Mouse (Mus musculus) granulocyte monocyte progenitor cell, adult 5-6 weeks (primary cell): ENCODE results near the gene Slit3. TPM values are rescaled to one million over a fixed set of nuclear protein-coding genes. Genes with fewer than 3 reads are reported as not detected.

Source experiments
- ATAC-seq: replicated peaks from 2 replicates; pipeline ENCODE4 v1.8.0; 2016; ENCODE audit warnings: mild to moderate bottlenecking, moderate TSS enrichment, inconsistent platforms; ENCODE audit not compliant: poor library complexity, severe bottlenecking
- total RNA-seq, 2 experiments: library from RNA; stranded (forward) in 1 of 2; stranded (reverse) in 1 of 2; fragments of 200-712, 200-1000 nt in 1 of 2; fragments of >200 nt in 1 of 2; fragmentation: Nextera tagmentation in 1 of 2; gene quantifications; 2 replicates each; pipeline ENCODE4 v1.2.3; 2014 to 2017

The Slit3 gene
- total RNA-seq, 2 experiments from 2014 or later, result not detected

- no peak for ATAC-seq
Observed at GRCm38 (mm10) chr11:35179305-35179704, 58.3 kb downstream of the Slit3 start.

GRCm38 (mm10) chr11:35182887-35183286 lies 61.9 kb downstream of the Slit3 start:
- ATAC-seq, result no peak

- ATAC-seq, result no peak
Observed at GRCm38 (mm10) chr11:35194826-35195225, 73.8 kb downstream of the Slit3 start.

GRCm38 (mm10) chr11:35196777-35197176 lies 75.8 kb downstream of the Slit3 start:
- no peak for ATAC-seq

GRCm38 (mm10) chr11:35198537-35199088 lies 77.6 kb downstream of the Slit3 start:
- no peak for ATAC-seq

- no peak for ATAC-seq
Observed at GRCm38 (mm10) chr11:35202332-35202731, 81.3 kb downstream of the Slit3 start.

GRCm38 (mm10) chr11:35203673-35204072 lies 82.6 kb downstream of the Slit3 start:
- no peak for ATAC-seq

- no peak for ATAC-seq
Observed at GRCm38 (mm10) chr11:35204084-35204483, 83.1 kb downstream of the Slit3 start.

- ATAC-seq, result no peak
Observed at GRCm38 (mm10) chr11:35210728-35211682, 90.0 kb downstream of the Slit3 start.

GRCm38 (mm10) chr11:35224025-35224424 lies 103.0 kb downstream of the Slit3 start:
- ATAC-seq, result no peak

GRCm38 (mm10) chr11:35231361-35232090 lies 110.5 kb downstream of the Slit3 start:
- no peak for ATAC-seq

GRCm38 (mm10) chr11:35232321-35232720 lies 111.3 kb downstream of the Slit3 start:
- no peak for ATAC-seq

GRCm38 (mm10) chr11:35241379-35241778 lies 120.4 kb downstream of the Slit3 start:
- ATAC-seq, result no peak

GRCm38 (mm10) chr11:35243597-35243996 lies 122.6 kb downstream of the Slit3 start:
- no peak for ATAC-seq

GRCm38 (mm10) chr11:35244526-35244925 lies 123.5 kb downstream of the Slit3 start:
- ATAC-seq, result no peak

- ATAC-seq, result no peak
Observed at GRCm38 (mm10) chr11:35246623-35247022, 125.6 kb downstream of the Slit3 start.

- ATAC-seq, result no peak
Observed at GRCm38 (mm10) chr11:35248088-35248487, 127.1 kb downstream of the Slit3 start.

- no peak for ATAC-seq
Observed at GRCm38 (mm10) chr11:35250871-35251418, 129.9 kb downstream of the Slit3 start.

GRCm38 (mm10) chr11:35251910-35252309 lies 130.9 kb downstream of the Slit3 start:
- ATAC-seq, result no peak

GRCm38 (mm10) chr11:35257351-35257750 lies 136.3 kb downstream of the Slit3 start:
- ATAC-seq, result no peak
